Mouse (Mus musculus) spleen, adult 18-20 months (tissue): ENCODE results near the gene Ssh3.
A peak's percentile ranks its signal among the peaks of the same experiment; 100 is the strongest.
"Not testable (repeated sequence)": the region's sequence is repeated elsewhere in the genome, so short reads cannot be mapped to it uniquely, and the experiment has no call there.

Experiments
- DNase-seq, 2 experiments: peaks; one replicate each; pipeline ENCODE4 v3.0.0; 2022; ENCODE audit warnings: mixed read lengths in 2 of 2

The Ssh3 gene

GRCm38 (mm10) chr19:4296611-4297010 is 27.6 kb upstream of the Ssh3 start:
- DNase-seq: peak in 1 of 2 experiments; percentile 25

GRCm38 (mm10) chr19:4295391-4295790 is 26.4 kb upstream of the Ssh3 start:
- peak in 1 of 2 experiments; percentile 5 for DNase-seq

- DNase-seq: peak; percentile 80 to 83
Observed at GRCm38 (mm10) chr19:4294381-4295097, 25.6 kb upstream of the Ssh3 start.

GRCm38 (mm10) chr19:4291161-4291560 is 22.2 kb upstream of the Ssh3 start:
- peak in 1 of 2 experiments; percentile 9 for DNase-seq

- no peak for DNase-seq
Observed at GRCm38 (mm10) chr19:4290749-4291148, 21.8 kb upstream of the Ssh3 start.

- DNase-seq: no peak
Observed at GRCm38 (mm10) chr19:4283653-4284052, 14.7 kb upstream of the Ssh3 start.

GRCm38 (mm10) chr19:4282898-4283553 is 14.0 kb upstream of the Ssh3 start, which contains the start of gene Ankrd13d:
TSS of gene Ankrd13d (minus strand) at chr19:4283137.
- DNase-seq: peak; percentile 90 to 94

GRCm38 (mm10) chr19:4280425-4280824 is 11.4 kb upstream of the Ssh3 start:
- DNase-seq: no peak

- no peak for DNase-seq
Observed at GRCm38 (mm10) chr19:4279487-4279886, 10.5 kb upstream of the Ssh3 start.

GRCm38 (mm10) chr19:4270972-4271371 is 2.0 kb upstream of the Ssh3 start:
- DNase-seq: no peak

GRCm38 (mm10) chr19:4270187-4270586 is 1.2 kb upstream of the Ssh3 start:
- no peak for DNase-seq

- DNase-seq: no peak
Observed at GRCm38 (mm10) chr19:4265956-4266355, 3.0 kb downstream of the Ssh3 start.

- DNase-seq: no peak
Observed at GRCm38 (mm10) chr19:4264171-4264780, 4.7 kb downstream of the Ssh3 start.

GRCm38 (mm10) chr19:4263702-4264101 is 5.3 kb downstream of the Ssh3 start:
- no peak for DNase-seq

- no peak for DNase-seq
Observed at GRCm38 (mm10) chr19:4262756-4263155, 6.2 kb downstream of the Ssh3 start.

- no peak for DNase-seq
Observed at GRCm38 (mm10) chr19:4261038-4261698, 7.8 kb downstream of the Ssh3 start.

GRCm38 (mm10) chr19:4257897-4258252 is 11.1 kb downstream of the Ssh3 start:
- no peak for DNase-seq

- peak; percentile 85 to 91 for DNase-seq
Observed at GRCm38 (mm10) chr19:4257216-4257896, 11.6 kb downstream of the Ssh3 start.

GRCm38 (mm10) chr19:4255583-4256162 is 13.3 kb downstream of the Ssh3 start:
- no peak for DNase-seq

- DNase-seq: no peak
Observed at GRCm38 (mm10) chr19:4254230-4254629, 14.8 kb downstream of the Ssh3 start.

- DNase-seq: not testable (repeated sequence)
Observed at GRCm38 (mm10) chr19:4248683-4249082, 20.3 kb downstream of the Ssh3 start.

GRCm38 (mm10) chr19:4247010-4247409 is 22.0 kb downstream of the Ssh3 start:
- DNase-seq: no peak
